Mouse (Mus musculus) stomach, postnatal 0 days (tissue): ENCODE measurements around the gene Kdf1.

ENCODE experiments used
- CTCF ChIP-seq: IDR thresholded peaks from 2 replicates; pipeline ENCODE4 v1.5.1; 2016; ENCODE audit warnings: antibody characterized with exemption, low read depth, mild to moderate bottlenecking, moderate library complexity
- EP300 ChIP-seq: optimal IDR thresholded peaks from 2 replicates; pipeline ENCODE3; 2016; ENCODE audit warnings: antibody characterized with exemption

- no peak for TF ChIP-seq EP300
- no peak for TF ChIP-seq CTCF
These were observed 24.9 kb upstream of the Kdf1 start for GRCm38 (mm10) chr4:133493895-133494294.
